Mouse (Mus musculus) midbrain, embryonic 15.5 days (tissue): ENCODE measurements at regions not wholly inside any gene's neighbourhood (a gene's known extent, or its start where the extent isn't known, plus 50 kb on each side); places are given as distances from the start of the nearest gene placed in this dataset.

Experiments used
- ATAC-seq: fragments of 200-750 bp; cut with Nextera tagmentation; replicated peaks from 2 replicates; pipeline ENCODE4 v1.8.0; 2017; ENCODE audit warnings: moderate TSS enrichment
- H3K27ac ChIP-seq: fragments of 300-500 bp; sonication (generic); 2 replicates; pipeline ENCODE4 v1.5.1; 2015; ENCODE audit warnings: mild to moderate bottlenecking, inconsistent platforms
- H3K27me3 ChIP-seq: fragments of 300-500 bp; sonication (generic); replicated peaks from 2 replicates; pipeline ENCODE4 v1.6.1; 2015; ENCODE audit warnings: inconsistent platforms
- H3K36me3 ChIP-seq: fragments of 300-500 bp; sonication (generic); replicated peaks from 2 replicates; pipeline ENCODE4 v1.6.1; 2015; ENCODE audit warnings: inconsistent platforms
- H3K4me1 ChIP-seq: fragments of 300-500 bp; sonication (generic); 2 replicates; pipeline ENCODE4 v1.6.1; 2015; ENCODE audit warnings: inconsistent platforms
- H3K4me2 ChIP-seq: fragments of 300-500 bp; sonication (generic); 2 replicates; pipeline ENCODE4 v1.6.1; 2015; ENCODE audit warnings: inconsistent platforms, mild to moderate bottlenecking, moderate library complexity
- H3K4me3 ChIP-seq: fragments of 300-500 bp; sonication (generic); 2 replicates; pipeline ENCODE4 v1.5.1; 2015; ENCODE audit warnings: mild to moderate bottlenecking, inconsistent platforms
- H3K9ac ChIP-seq: fragments of 300-500 bp; sonication (generic); 2 replicates; pipeline ENCODE4 v1.6.1; 2015; ENCODE audit warnings: mild to moderate bottlenecking, inconsistent platforms
- H3K9me3 ChIP-seq: fragments of 300-500 bp; sonication (generic); 2 replicates; pipeline ENCODE4 v1.6.1; 2016; ENCODE audit warnings: inconsistent platforms
- WGBS: fragments of 180-500 bp; shearing (Covaris S2); methylation state at CpG from one replicate; pipeline ENCODE4 v1.1.7; 2015; ENCODE audit warnings: mixed read lengths; 5-methylcytosine and 5-hydroxymethylcytosine counted together

DNA sequence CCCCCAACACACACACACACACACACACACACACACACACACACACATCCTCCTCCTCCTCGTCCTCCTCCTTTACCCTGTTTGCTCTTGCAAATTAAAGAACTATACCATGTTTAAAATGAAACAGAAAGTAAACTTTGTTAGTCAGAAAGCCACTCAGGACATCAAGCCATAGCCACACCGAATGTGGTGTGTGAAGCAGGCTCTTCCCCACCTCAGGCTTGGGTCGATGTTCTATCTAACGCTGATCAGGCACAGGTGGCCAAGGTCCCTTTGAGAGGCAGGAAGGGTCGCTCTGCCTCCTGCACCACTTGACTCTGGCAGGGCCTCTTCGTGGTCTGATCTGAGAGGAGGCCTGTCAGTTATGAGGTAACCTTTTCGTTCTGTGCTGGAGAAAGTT lies 156.9 kb upstream of the Irx1 start:
- H3K4me3 ChIP-seq: no peak overlapping the region
- no peak overlapping the region for H3K27ac ChIP-seq
- peaks cover 22% of the 10 kb centered on the region; the same call in 1 of the 2 replicates for H3K27me3 ChIP-seq
- 0 out of 2 replicates have a peak, but pooled peaks have one; percentile 16 for ATAC-seq
- no peak overlapping the region for H3K9ac ChIP-seq
- H3K4me1 ChIP-seq: peaks cover 27% of the 10 kb centered on the region
- H3K9me3 ChIP-seq: no peaks in the 10 kb centered on the region
- H3K4me2 ChIP-seq: no peak overlapping the region
- no peaks in the 10 kb centered on the region for H3K36me3 ChIP-seq
- WGBS: 14% methylated on average over 7 of the region's 7 CpGs

DNA sequence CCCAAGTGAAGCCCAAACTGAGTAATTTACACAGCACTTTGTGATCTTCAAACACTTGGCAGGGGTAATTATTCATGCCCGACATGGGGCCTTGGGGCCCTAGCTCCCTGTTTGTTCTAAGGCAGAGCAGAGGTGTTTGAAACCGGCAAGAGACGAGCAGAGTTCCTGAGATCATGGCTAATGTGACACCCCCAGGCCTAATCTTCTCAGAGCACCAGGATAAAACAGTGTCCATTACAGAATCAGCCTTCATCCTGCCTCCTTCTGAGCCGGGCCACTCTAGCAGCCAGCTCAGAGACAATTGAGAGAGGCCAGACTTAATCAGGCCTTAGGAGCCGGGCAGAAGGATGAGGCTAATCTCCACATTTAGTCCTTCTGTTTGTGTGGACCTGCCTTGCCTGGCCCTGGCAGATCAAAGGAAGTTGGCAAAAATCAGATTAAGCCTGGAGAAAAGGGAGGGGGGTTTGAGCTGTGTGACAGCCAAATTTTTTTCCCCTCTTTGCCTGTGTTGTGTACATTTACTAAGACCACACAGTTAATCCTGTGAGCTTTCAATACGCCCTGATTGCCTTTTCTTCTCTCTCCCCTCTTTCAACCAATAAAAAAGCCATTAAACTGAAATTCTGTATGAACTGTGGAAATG lies 157.5 kb upstream of the Irx1 start:
- Histone ChIP-seq H3K9ac (no peak overlapping the region), H3K4me2 (no peak overlapping the region), H3K27me3 (peaks cover 22% of the 10 kb centered on the region; the same call in 1 of the 2 replicates), H3K4me1 (peaks cover 25% of the 10 kb centered on the region), H3K4me3 (no peak overlapping the region), H3K9me3 (no peaks in the 10 kb centered on the region), H3K36me3 (no peaks in the 10 kb centered on the region), H3K27ac (peak overlapping the region; percentile 37; the same call in 1 of the 2 replicates)
- peak; percentile 70 for ATAC-seq
- 5% methylated on average over 6 of the region's 6 CpGs for WGBS

DNA sequence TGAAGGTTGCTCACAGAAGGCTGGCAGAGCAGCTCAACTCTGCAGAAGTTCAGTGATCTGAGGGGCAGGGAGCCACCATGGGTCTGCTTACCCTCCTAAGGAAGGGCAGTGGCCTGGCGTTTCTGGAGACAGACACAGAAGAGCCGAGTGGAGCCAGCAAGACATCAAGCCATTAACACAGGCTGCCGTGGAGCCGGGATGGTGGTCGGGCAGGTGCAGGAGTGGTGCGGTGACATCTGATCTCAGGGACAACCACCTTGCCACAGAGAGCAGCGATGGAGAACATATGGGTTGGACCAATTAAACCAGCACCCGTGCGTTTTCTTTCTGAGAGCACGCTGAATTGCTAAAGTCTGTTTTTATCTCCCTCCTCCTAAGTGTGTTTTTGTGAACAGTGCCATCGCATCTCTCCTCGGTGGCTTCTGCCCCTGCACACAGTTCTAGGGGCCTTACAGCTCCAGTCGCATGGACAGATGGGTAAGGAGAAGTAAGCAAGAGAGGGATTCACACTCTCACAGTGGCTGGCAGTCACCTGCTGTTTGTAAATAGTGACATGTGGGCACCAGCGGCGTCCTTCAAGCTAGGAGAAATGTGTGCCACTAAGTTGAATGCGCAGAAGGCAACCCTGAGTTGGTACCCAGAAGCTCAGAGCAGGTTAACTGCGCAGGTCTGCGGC lies 158.2 kb upstream of the Irx1 start:
- 32% methylated on average over 18 of the region's 18 CpGs for WGBS
- H3K9ac ChIP-seq: no peak overlapping the region
- H3K4me3 ChIP-seq: no peak overlapping the region
- 0 out of 2 replicates have a peak, but pooled peaks have one; percentile 4 for ATAC-seq
- H3K9me3 ChIP-seq: no peaks in the 10 kb centered on the region
- peak overlapping the region; percentile 12; the same call in 1 of the 2 replicates for H3K4me2 ChIP-seq
- peaks cover 22% of the 10 kb centered on the region; the same call in 1 of the 2 replicates for H3K27me3 ChIP-seq
- H3K4me1 ChIP-seq: peaks cover 25% of the 10 kb centered on the region
- H3K36me3 ChIP-seq: no peaks in the 10 kb centered on the region
- peak overlapping the region; percentile 37 for H3K27ac ChIP-seq

DNA sequence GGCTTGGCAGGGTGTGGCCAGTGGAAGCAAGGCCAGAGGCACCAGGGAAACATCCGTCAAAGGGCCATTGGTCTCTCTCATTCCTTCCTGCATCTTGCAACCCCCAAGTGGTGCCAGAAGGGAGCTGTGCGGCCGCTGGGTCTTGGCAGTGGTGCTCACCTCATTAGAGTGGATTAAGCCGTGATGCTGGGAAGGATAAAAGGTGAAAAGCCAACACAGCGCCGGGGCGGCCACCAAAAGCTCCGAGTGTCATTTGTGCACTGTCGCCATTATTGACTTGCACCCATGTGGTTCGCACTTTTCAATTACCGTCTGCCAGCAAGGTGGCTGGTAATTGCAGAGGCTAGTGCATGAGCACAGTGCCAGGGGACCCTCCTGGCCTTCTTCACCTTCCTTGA lies 158.7 kb upstream of the Irx1 start:
- peaks cover 22% of the 10 kb centered on the region; the same call in 1 of the 2 replicates for H3K27me3 ChIP-seq
- peak overlapping the region; percentile 37 for H3K27ac ChIP-seq
- no peak overlapping the region for H3K4me3 ChIP-seq
- peak overlapping the region; percentile 12; the same call in 1 of the 2 replicates for H3K4me2 ChIP-seq
- peaks cover 25% of the 10 kb centered on the region for H3K4me1 ChIP-seq
- WGBS: 19% methylated on average over 11 of the region's 11 CpGs
- ATAC-seq: peak; percentile 43
- no peaks in the 10 kb centered on the region for H3K9me3 ChIP-seq
- no peak overlapping the region for H3K9ac ChIP-seq
- no peaks in the 10 kb centered on the region for H3K36me3 ChIP-seq

DNA sequence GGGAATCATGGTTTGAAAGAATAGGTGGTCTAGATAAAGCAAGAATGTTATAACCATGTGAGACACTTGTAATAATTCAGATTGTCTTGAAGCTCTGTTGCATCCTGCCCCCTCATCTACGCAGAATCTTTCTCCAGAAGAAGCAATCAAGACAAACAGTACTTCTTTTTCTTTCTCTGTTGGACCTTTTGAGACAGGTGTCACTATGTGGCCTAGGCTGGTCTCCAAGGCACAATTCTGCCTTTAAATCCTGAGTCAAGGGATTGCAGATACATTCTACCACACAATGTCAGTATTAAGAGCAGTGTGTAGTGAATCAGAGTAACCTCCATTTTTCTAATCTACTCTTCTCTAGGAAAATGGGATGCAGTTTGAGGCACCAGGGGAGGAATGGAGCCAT lies 164.8 kb upstream of the Irx1 start:
- ATAC-seq: no peak
- H3K4me2 ChIP-seq: no peak overlapping the region
- H3K9me3 ChIP-seq: no peaks in the 10 kb centered on the region
- H3K36me3 ChIP-seq: no peaks in the 10 kb centered on the region
- no peak overlapping the region for H3K9ac ChIP-seq
- WGBS: 96% methylated on average over 1 of the region's 1 CpGs
- H3K27me3 ChIP-seq: peaks cover 8% of the 10 kb centered on the region; the same call in 1 of the 2 replicates
- no peaks in the 10 kb centered on the region for H3K4me1 ChIP-seq
- H3K4me3 ChIP-seq: no peak overlapping the region
- no peak overlapping the region for H3K27ac ChIP-seq

DNA sequence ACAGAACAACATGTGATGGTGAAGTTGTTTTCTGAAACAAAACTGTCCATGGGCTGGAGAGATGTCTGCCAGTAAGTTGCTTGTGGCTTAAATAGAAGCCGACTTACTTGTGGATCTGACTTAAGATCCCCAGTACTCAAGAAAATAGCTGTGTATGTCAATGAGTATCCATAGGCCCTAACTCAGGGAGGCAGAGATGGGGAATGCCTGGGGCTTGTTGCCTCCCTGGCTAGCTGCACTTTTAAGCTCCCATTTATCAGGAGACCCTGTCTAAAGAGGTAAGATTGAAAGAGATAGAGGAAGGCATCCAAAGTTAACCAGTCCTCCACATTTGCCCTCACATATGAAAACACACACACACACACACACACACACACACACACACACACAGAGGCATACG lies 167.8 kb upstream of the Irx1 start:
- H3K4me3 ChIP-seq: no peak overlapping the region
- no peaks in the 10 kb centered on the region for H3K9me3 ChIP-seq
- 0 out of 2 replicates have a peak, but pooled peaks cover 5% of the 10 kb centered on the region for H3K27me3 ChIP-seq
- 90% methylated on average over 2 of the region's 2 CpGs for WGBS
- no peaks in the 10 kb centered on the region for H3K4me1 ChIP-seq
- no peak overlapping the region for H3K4me2 ChIP-seq
- H3K36me3 ChIP-seq: no peaks in the 10 kb centered on the region
- ATAC-seq: no peak
- H3K9ac ChIP-seq: no peak overlapping the region
- no peak overlapping the region for H3K27ac ChIP-seq

DNA sequence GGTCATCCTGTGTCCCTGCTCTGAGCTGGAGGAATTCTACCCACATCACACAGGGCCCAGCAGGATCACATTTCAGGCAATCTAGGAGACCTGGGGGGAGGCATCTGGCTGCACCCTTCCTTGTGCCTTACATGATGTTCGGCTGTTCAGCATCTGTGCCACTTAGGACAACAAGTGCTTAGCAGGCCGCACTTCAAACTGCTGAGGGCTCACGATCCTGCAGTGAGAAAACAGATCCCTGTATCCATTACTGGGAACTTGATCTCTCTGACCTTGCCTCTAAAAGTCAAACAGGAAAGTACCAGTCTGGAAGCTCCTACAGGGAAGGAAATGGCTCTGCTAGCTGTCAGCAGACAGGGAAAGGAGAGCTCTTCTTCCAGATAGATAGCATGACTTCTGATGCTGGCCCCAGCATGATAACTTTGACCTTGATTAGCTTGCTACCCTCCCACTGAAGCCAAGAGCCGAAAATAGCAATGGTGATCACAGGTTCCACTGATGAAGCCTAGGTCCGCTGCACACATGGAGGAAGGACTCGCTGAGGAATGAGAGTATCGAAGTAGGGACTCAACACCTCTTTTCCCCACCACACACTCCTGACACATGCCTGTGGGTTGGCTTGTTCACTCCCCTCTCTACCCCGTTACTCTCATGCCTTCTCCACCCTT lies 170.7 kb upstream of the Irx1 start:
- Histone ChIP-seq H3K9ac (no peak overlapping the region), H3K9me3 (no peaks in the 10 kb centered on the region), H3K27ac (no peak overlapping the region), H3K4me1 (no peaks in the 10 kb centered on the region), H3K36me3 (no peaks in the 10 kb centered on the region), H3K27me3 (0 out of 2 replicates have a peak, but pooled peaks cover 5% of the 10 kb centered on the region), H3K4me2 (no peak overlapping the region), H3K4me3 (no peak overlapping the region)
- ATAC-seq: no peak
- WGBS: 84% methylated on average over 8 of the region's 8 CpGs

DNA sequence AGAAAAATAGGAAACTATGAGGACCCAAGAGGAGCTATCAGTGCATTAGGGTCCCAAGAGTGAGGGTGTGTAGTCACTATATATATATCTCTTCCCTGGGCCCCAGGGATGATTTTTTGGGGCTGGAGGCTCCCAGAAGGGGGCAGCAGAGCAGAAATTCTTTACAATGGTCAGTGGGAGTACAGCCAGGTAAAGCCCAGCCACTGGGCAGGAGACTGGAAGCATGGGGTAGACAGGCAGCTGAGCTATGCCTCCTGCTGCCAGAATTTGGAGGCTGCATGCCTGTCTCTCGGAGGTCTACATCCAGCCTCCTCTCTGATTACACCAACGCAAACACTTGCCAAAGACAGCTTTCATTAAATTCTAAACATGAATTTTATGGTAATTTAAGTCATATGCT lies 202.7 kb upstream of the Irx1 start:
- Histone ChIP-seq H3K27me3 (no peaks in the 10 kb centered on the region), H3K4me3 (no peak overlapping the region), H3K36me3 (no peaks in the 10 kb centered on the region), H3K9ac (no peak overlapping the region), H3K4me1 (no peaks in the 10 kb centered on the region), H3K9me3 (no peaks in the 10 kb centered on the region), H3K27ac (no peak overlapping the region), H3K4me2 (no peak overlapping the region)
- 64% methylated on average over 2 of the region's 2 CpGs for WGBS
- no peak for ATAC-seq

DNA sequence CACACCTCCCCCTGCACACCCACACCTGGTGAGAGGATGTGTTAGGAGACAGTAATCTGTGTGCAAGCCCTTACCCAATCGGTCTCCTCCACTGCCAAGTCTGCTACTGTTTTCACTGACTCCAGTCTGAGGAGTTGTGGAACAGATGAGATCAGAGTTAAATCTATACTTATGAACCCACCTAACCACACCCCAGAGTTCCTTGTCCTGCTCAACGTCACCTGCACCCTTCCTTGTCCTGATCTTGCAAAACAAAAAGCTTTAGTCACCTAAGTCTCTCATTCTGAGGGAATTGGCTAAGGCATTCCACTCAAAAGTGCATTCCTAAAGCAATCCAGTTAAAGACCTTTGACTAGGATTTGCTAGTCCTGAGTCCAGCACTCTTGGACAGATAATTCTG lies 203.9 kb upstream of the Irx1 start:
- ATAC-seq: no peak
- 74% methylated on average over 2 of the region's 2 CpGs for WGBS

DNA sequence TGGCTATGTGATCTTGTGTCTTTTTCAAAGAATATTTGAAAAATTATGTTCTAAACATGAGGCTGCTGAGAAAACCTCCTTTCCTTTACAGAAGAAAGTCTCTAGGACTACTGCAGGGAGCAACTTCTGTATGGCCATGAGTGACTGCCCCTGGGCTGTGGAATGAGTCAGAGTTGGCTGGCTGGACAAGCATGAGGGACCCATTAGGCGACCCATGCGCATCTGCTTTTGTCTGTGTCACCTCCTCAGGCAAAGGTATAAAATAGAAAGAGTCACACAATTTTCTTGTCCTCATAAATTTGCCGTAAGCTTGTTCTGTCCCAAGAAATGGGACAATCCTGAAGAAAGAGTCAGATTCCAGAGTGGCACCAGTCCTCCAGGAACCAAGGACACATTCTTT lies 220.1 kb upstream of the Irx1 start:
- H3K4me2 ChIP-seq: no peak overlapping the region
- H3K9me3 ChIP-seq: no peaks in the 10 kb centered on the region
- no peaks in the 10 kb centered on the region for H3K36me3 ChIP-seq
- no peak overlapping the region for H3K9ac ChIP-seq
- peaks cover 11% of the 10 kb centered on the region; the same call in 1 of the 2 replicates for H3K4me1 ChIP-seq
- no peaks in the 10 kb centered on the region for H3K27me3 ChIP-seq
- 93% methylated on average over 3 of the region's 3 CpGs for WGBS
- no peak overlapping the region for H3K4me3 ChIP-seq
- H3K27ac ChIP-seq: no peak overlapping the region
- ATAC-seq: no peak

More for the DNA sequence above, 203.9 kb upstream of the Irx1 start:
- Histone ChIP-seq H3K4me1 (no peaks in the 10 kb centered on the region), H3K9ac (no peak overlapping the region), H3K27me3 (no peaks in the 10 kb centered on the region), H3K36me3 (no peaks in the 10 kb centered on the region), H3K27ac (no peak overlapping the region), H3K4me3 (no peak overlapping the region), H3K4me2 (no peak overlapping the region), H3K9me3 (no peaks in the 10 kb centered on the region)

DNA sequence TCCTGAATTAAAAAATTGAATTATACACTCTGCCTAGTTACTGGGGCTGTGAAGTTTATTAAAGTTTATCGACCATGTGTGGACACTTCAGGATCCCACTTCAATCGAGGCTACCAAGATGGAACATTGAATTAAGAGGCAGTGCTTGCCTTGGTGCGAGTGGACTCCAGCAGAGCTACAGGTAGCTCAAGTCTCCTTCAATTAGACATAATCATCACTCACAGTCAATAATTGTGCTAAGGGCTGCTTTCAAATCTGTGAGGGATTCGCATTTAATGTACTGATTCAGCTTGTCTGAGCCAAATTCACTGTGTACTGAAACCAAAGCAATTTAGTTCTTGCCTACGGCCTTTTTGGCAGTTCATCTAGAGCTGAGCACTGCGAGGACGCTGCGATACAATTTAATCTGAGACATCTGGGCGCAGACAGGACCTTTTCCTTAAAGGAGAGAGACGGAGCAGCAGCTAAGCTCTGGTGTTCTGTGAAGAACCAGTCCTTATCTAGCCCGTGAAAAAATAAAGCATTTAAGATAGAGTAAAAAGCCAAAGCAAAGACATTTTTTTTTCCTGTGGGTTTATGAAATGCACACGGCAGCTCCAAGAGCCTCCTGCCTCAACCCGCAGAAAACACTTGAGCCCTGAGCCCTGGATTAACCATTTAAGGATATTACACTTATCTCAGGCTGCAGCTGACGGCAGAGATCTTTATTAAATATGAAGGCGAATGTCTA lies 220.8 kb upstream of the Irx1 start:
- no peaks in the 10 kb centered on the region for H3K36me3 ChIP-seq
- H3K27me3 ChIP-seq: no peaks in the 10 kb centered on the region
- peaks cover 11% of the 10 kb centered on the region; the same call in 1 of the 2 replicates for H3K4me1 ChIP-seq
- ATAC-seq: peak; percentile 52; the same call in 1 of the 2 replicates
- no peak overlapping the region for H3K9ac ChIP-seq
- H3K9me3 ChIP-seq: no peaks in the 10 kb centered on the region
- no peak overlapping the region for H3K4me3 ChIP-seq
- H3K4me2 ChIP-seq: no peak overlapping the region
- H3K27ac ChIP-seq: peak overlapping the region; percentile 14
- WGBS: 46% methylated on average over 15 of the region's 15 CpGs

DNA sequence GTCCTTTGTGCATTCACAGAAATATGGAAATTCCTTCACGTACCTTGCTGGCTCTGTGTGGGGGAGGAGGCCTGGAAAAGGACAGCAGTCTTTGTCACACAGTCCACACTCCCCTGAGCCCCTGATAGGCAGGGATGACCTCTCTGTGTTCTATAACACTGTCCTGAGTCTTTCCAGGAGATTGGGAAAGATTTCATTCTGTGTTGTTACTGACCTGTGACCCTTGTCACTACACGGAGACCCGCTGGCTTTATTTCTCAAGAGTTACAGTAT lies 221.3 kb upstream of the Irx1 start:
- Histone ChIP-seq H3K9me3 (no peaks in the 10 kb centered on the region), H3K27ac (peak overlapping the region; percentile 14), H3K27me3 (no peaks in the 10 kb centered on the region), H3K36me3 (no peaks in the 10 kb centered on the region), H3K4me1 (peaks cover 11% of the 10 kb centered on the region; the same call in 1 of the 2 replicates), H3K4me3 (no peak overlapping the region), H3K4me2 (no peak overlapping the region), H3K9ac (no peak overlapping the region)
- 64% methylated on average over 3 of the region's 3 CpGs for WGBS
- peak; percentile 37; the same call in 1 of the 2 replicates for ATAC-seq
